ENCODE assay signal across 12 mouse cellular contexts in genomic region chr16:91390100-91390499, GRCm38 (mm10). TPM values are rescaled to one million over a fixed set of nuclear protein-coding genes. Genes with fewer than 3 reads are reported as not detected.
A peak's percentile ranks its signal among the peaks of the same experiment; 100 is the strongest.
DNase-seq lines count a peak whose midpoint lies in the region; ATAC-seq and TF ChIP-seq lines count a peak whose summit lies in the region.
"Had no signal": no experiment of that assay in that cellular context is flagged by ENCODE, and none has a peak within 500 bp of the region (broad histone marks: within the 10 kb centered on the region; RNA-seq: fewer than 3 reads in every experiment).

No protein-coding gene starts in this region.

- H3K4me3 ChIP-seq in kidney, postnatal 0 days (replicated peaks; ENCODE audit: low read depth, low read length): no peak overlapping the region
- H3K4me3 ChIP-seq: forebrain, embryonic 10.5 days; megakaryocyte, embryonic 14.5 days had no signal

- no peak overlapping the region for H3K27ac ChIP-seq in kidney, postnatal 0 days
- H3K27ac ChIP-seq: forebrain, embryonic 10.5 days had no signal

- TF ChIP-seq CTCF in kidney, postnatal 0 days (IDR thresholded peaks at IDR 0.05; ENCODE audit: low read depth): peak; percentile 59

- DNase-seq in kidney, postnatal 0 days (ENCODE audit: low spot score): no peak
- no peak for DNase-seq in kidney, postnatal 14 days
- peak; percentile 50 to 53 for DNase-seq in B cell, adult 2 months
- DNase-seq in MEL-GATA-1-ER (ENCODE audit: extremely low read depth, low read depth): peak; percentile 31
- DNase-seq in adrenal gland, postnatal 25 days: no peak
- no peak for DNase-seq in ovary, postnatal 36 days (ENCODE audit: low spot score)
- DNase-seq in spleen, postnatal 4 days (ENCODE audit: low spot score in 2 of 2): no peak
- DNase-seq: heart, postnatal 4 days; layer of hippocampus, postnatal 36 days had no signal

- no peak overlapping the region for H3K4me2 ChIP-seq in kidney, postnatal 0 days (ENCODE audit: low read length)

- no peak for ATAC-seq in kidney, postnatal 0 days (replicated peaks; ENCODE audit: low FRiP score, low read depth)
- ATAC-seq in inflammation-experienced regulatory T-cells, adult 6 months: peak; percentile 52

- H3K27me3 ChIP-seq in kidney, postnatal 0 days (ENCODE audit: insufficient read depth, low read length): no peaks in the 10 kb centered on the region
- H3K27me3 ChIP-seq: megakaryocyte, embryonic 14.5 days had no signal

- H3K4me1 ChIP-seq in kidney, postnatal 0 days (replicated peaks; ENCODE audit: insufficient read depth, low read length): 0 out of 2 replicates have a peak, but pooled peaks cover 2% of the 10 kb centered on the region

- 95% methylated on average over 4 of the region's 4 CpGs for WGBS in kidney, postnatal 0 days

- H3K36me3 ChIP-seq in kidney, postnatal 0 days (ENCODE audit: insufficient read depth, low read length): peaks cover 34% of the 10 kb centered on the region

- H3K9me3 ChIP-seq in kidney, postnatal 0 days (replicated peaks; ENCODE audit: low read length): no peaks in the 10 kb centered on the region
- H3K9me3 ChIP-seq: megakaryocyte, embryonic 14.5 days had no signal

- no peak overlapping the region for H3K9ac ChIP-seq in kidney, postnatal 0 days (ENCODE audit: low read depth, low read length)

RNA-seq across cellular contexts. Expression of gene Gm21970, which starts 1.4 kb away (rescaled TPM):
- 0.33 TPM in 1 of 2 replicates, not detected in the other for polyA plus RNA-seq in kidney, postnatal 0 days (2015; fragmentation: Nextera tagmentation; extraction: Ambion mirVana)
- polyA plus RNA-seq in inflammation-experienced regulatory T-cells, adult 6 months (2017; shearing (Covaris generic)): 1 to 10 TPM in 1 of 3 experiments, not detected in 2; 2.6 TPM
- not detected in 2 replicates for total RNA-seq in adrenal gland, postnatal 25 days (2021)
- total RNA-seq: heart, postnatal 4 days; layer of hippocampus, postnatal 36 days had no signal
- polyA plus RNA-seq: forebrain, embryonic 10.5 days had no signal

RNA-seq across cellular contexts. Expression of gene Il10rb, which starts 15.9 kb away (rescaled TPM):
- 44.6 and 46.1 TPM in 2 replicates for polyA plus RNA-seq in kidney, postnatal 0 days (2015; fragmentation: Nextera tagmentation; extraction: Ambion mirVana)
- 100 to 1,000 TPM in 2 of 3 experiments, 10 to 100 TPM in 1; 95.7 to 124 (median 113) TPM for polyA plus RNA-seq in inflammation-experienced regulatory T-cells, adult 6 months (2017; shearing (Covaris generic))
- 281 and 313 TPM in 2 replicates for total RNA-seq in adrenal gland, postnatal 25 days (2021)

RNA-seq across cellular contexts. Expression of gene Ifnar2, which starts 17.5 kb away (rescaled TPM):
- polyA plus RNA-seq in kidney, postnatal 0 days (2015; fragmentation: Nextera tagmentation; extraction: Ambion mirVana): 60.7 and 61.9 TPM in 2 replicates
- 10 to 100 TPM; 44.5 to 50.8 (median 46.5) TPM for polyA plus RNA-seq in inflammation-experienced regulatory T-cells, adult 6 months (2017; shearing (Covaris generic))
- total RNA-seq in adrenal gland, postnatal 25 days (2021): 101 and 110 TPM in 2 replicates

Comparison
In these comparisons a context has a peak if more than half of its experiments do, and no peak if none do; other contexts are left out.
1. DNase-seq: peak in B cell, adult 2 months (2 of 2) and MEL-GATA-1-ER (single experiment); none in kidney, postnatal 0 days (single experiment), kidney, postnatal 14 days (single experiment), adrenal gland, postnatal 25 days (single experiment), ovary, postnatal 36 days (single experiment) and spleen, postnatal 4 days (0 of 2).